Mouse (Mus musculus): Measurements from ENCODE around the gene Gnaq.
A peak's percentile ranks its signal among the peaks of the same experiment; 100 is the strongest.

Gene Gnaq

DNA sequence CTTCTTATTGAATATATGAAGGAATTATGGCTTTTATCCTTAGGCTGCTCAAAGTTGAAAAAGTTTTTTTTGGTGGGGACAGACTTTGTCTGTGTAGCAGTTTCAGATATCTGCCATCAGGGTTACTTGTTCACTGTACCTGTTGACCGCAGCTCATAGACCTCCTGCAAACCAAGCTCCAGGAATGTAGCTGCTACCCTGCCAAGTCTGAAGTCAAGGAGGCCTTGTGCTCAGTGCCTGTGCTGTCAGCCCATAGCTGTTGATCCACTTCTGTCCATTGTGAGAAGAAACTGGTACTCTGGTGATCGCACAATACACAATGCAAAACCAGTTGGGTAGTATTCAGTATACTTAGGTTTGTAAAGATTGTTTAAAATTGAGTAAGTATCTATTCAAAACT, 68.7 kb downstream of the Gnaq start:
- no peak for DNase-seq (ENCODE audit: low read depth)

DNA sequence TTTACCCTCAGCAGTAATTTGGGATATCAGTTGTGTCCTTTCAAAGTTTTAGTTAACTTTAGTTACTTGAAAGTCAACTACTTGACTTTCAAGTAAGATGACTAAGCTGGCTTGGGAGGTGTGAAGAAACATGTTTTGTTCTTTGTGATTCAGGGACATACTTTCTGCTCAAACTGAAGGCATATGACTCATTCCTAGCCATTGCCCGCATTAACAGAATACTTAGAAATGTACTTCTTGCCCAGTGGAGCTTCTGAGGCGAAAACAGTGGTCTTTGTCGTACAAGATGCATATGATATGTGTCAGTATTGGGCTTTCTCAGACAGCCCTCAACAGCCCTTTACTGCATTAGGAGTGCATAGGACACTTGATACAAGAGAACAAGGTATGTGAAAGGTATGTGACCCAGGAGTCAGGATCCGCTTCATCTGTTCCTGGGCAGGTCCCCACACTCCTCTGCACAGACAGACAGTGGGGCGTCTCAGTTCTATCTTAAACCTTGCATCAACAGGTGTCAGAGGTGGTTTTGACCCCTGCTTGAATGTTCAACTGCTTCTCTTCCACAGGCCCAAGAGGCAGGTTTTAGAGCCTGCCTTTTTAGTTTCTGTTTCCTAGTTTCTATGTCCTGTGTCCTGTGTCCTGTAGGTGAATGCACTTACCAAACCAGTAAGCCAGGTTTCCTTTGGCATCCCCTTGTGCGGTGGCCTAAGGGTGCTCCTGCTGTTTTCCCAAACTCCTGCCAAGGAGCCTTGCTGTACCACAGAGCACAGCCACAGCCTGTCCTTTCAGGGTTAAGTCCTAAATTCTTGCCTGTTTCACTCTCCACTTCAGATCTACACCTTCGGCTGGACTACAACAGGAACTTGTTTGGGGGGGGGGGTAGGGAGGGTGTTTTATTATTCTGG, 72.4 kb downstream of the Gnaq start:
- DNase-seq (ENCODE audit: low read depth) = no peak

DNA sequence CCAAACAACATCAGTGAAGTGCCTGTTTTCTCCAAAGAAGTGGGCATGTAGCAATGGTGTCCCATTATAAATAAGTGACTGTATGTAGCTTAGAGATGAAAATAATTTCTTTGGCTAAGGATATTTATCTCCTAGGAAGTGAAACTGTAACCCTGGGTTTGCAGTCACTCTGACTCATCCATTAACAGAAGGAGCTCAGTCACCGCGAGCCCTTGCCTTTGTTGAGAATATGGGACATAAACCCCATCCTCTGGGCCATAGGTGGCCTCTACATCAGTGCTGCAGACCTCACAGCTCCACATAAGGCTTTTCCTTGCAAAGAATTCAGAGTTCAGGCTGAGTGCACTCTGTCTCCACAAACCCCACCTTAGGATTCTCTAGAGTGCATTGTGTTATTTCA, 77.0 kb downstream of the Gnaq start:
- no peak for DNase-seq (ENCODE audit: low read depth)

DNA sequence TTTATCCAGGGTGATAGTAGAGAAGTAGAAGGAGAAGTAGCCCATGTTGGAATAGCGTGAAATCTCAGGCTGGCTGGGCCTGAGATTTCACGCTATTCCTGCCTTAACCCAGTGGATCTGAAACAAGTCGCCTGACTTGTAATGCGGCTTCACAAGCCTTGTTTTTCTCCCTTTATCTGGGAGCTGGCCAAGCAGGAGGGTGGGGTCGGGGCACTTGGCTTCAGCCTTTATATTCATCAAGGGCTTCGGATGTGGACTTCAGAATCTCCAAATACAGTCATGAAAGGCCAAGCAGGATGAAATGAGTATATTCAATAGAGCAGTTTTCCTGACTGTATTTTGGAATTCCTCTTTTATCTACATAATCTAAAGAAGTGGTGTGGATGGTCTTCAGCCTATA, 82.3 kb downstream of the Gnaq start:
- no peak for DNase-seq (ENCODE audit: low read depth)

DNA sequence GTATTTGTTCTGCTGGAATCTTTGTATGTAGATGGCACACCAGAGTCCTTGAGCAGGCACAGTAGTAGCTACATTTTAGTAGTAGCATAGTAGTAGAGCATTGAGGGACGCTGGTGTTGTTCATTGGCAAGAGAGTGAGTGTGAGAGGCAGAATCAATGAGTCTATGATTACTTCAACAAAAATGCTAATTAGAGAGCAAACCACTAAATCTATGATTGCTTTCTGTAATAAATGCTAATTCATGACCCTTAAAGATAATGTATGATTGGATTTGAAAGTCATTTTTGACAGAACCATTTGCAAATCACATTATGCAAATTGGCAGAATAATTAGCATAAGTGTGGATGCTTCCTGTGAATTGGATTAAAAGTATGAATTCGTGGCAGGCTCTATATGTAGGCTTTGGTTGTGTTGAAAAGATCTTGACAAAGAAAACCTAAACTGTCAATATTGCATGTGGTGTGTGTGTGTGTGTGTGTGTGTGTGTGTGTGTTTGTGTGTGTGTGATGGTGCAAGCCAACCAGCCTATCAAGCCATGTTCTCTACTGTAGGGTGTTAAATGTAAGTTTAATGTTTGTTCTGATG, 82.9 kb downstream of the Gnaq start:
- no peak for DNase-seq (ENCODE audit: low read depth)

DNA sequence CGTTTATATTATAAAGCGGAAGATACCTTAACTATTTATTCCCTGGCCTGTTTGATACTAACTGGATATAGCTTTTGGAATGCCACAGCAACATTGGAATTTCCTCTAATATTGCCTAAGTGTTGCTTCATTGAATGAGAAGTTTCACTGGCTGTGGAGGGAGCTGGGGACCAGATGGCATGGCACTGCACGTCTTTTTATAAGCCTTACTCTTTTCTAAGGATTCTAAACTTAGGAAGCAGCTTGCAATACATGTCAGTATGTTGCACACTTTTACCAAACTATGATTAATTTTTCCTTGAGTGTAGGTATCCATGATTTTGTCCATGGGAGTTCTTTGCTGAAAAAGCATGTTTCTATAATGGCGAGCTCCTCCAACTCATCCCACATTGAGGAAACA, 87.3 kb downstream of the Gnaq start:
- DNase-seq (ENCODE audit: low read depth) = no peak

DNA sequence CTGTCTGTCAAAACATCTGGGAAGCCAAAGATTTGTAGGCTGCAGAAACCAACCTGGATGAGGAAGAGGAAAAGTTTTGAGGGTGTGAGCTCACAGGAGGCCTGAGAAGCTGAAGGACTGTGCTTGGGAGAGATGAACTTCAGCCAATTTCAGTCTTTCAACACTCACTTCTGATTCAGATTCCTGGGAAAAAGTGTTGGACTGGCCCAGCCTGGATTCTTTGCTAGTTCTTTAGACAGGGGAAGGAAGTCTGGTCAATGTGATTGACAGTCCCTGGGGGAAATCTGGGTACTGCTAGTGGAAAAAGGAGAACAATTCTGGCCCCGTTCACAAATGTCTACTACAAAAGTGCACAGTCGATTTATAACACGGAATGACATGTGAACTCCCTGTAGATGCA, 89.9 kb downstream of the Gnaq start:
- DNase-seq (ENCODE audit: low read depth) = peak; percentile 96

DNA sequence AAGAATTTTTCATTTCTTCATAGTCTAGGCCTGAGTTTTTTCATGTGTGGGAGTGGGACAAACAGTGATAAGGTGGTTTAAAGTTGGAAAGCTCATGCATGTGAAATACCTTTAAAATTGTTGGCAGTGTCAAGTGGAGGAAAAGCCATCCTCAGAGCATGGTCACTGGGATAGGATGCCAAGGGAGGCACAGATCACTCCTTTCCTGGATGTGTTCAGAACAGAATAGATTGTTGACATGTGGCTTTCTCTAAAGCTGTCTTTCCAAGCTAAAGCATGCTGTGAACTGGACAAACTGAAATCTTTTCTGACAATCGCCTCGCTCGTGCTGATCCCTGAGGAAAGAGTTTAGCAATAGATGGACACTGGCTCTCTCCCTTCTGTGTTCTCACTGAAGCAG, 90.5 kb downstream of the Gnaq start:
- no peak for DNase-seq (ENCODE audit: low read depth)

DNA sequence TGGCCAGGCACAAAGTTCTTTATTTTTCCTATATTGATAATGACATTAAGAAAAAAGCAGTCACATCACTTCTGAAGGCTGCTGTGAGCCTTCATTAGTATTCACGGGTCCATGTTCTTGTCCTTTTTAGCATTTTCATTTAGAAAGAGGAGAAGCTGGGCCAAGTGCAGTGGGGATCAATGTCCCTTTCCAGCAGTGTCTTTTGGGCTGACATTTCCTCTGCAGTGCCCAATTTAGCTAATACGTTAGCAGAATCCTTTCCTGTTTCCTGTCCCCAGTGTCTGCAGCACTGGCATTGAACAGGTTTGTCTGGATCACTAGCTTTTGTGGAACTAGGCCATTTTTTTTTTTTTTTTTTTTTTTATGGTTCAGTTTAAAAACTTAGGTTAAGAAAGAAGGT, 92.2 kb downstream of the Gnaq start:
- no peak for DNase-seq (ENCODE audit: low read depth)

DNA sequence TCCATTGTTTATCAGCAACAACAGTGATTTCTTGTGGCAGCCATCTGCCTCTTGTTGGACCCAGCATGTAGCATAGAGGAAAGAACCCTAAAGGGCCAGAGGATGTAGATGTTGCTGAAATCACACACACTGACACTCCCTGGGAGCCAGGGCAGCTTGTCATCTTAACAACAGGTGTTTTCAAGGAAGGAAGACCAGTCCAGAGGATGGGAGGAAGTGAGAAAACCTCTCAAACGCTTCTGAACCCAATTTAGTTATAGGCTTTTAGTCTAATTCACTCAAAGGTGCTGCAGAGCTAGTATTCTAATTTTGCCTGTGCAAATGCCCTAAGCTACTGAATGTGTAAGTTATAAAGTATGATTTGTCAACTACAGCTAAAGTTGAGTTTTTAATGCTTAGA, 99.0 kb downstream of the Gnaq start:
- no peak for DNase-seq (ENCODE audit: low read depth)

DNA sequence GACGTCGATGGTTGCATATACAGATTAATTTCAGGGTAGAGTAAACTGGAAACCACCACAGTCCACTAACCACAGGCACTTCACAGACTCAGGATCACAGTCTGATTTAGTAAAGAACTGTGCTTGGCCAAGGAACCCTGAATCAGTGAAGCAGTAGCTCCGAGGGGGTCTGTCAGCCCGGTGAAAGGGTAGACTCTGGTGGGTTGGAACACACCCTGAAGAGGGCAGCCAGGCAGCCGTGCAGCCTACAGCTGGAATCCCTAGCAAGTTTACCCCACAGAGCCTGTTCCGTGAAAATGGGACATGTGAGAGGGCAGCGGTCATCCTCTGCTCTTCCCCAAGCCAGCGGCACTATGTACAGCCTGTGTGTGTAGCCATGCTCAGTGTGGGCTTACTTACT, 103.0 kb downstream of the Gnaq start:
- DNase-seq (ENCODE audit: low read depth) = no peak

DNA sequence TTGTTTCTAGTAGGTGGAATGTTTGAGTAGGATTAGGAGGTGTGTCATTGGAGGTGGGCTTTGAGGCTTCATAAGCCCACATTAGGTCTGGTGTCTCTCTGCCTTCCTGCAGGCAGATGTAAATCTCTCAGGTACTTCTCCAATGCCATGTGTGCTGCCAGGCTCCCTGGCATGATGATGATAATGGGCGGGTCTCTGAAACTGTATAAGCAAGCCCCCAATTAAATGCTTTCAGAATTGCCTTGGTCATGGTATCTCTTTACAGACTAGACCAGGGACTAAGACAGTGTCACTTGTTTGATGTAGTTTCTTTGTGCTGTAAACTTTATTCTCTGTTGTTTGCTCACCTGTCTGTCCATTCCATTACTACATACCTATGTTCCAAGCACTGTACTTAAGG, 104.4 kb downstream of the Gnaq start:
- no peak for DNase-seq (ENCODE audit: low read depth)

DNA sequence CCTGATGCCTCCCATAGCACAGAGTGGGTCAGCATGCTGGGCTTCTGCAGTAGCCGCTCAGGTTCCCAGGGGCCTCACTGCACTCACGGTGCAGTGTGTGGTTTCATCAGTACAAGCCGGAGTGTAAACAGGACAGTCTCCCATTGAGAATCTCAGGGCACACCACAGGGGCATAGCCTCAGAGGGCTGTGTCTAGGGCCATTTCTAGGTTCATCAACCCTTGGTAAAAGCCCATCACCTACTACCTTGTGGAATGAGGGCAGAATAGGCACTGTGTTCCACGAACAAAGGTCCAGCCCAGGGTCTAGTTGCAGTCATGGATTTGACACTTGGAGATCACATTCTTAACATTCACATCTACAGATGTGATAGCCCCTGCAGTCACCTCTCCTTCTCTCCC, 105.4 kb downstream of the Gnaq start:
- DNase-seq (ENCODE audit: low read depth) = no peak

DNA sequence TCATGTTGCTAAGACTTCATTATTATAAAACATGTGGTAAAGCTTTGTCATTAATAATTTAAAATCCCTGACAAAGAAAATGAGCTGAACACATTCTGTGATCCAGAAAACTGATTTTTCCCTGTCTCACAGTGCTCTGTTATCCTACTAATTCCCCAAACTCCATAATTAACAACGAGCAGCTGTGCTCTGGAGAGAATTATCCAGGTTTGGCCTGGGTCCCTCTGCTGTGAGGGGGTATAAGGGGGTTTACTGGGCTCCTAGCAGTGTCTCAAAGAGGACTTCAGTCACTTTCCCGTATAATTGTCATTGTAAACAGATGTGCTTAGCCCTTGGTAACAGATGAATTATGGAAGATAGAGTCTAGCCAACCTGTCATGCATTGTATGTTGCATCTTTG, 105.9 kb downstream of the Gnaq start:
- DNase-seq (ENCODE audit: low read depth) = no peak

DNA sequence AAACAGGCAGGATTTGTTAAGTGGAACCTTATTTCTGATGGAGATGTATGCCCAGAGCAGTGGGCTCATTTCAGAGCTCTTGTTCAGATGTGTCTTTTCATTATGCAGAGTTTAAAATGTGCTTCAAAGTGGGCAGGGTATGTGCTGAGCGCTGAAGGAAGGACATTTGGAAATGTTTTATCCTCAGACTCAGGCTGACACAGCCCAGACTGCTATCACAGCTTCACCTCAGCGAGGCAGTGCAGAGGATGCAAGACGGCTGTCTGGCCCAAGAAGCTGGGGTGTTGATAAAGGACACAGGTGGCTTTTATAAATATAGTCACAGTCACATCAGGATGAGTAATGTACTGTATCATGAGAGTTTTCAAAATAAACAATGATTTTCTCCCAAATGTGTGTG, 110.1 kb downstream of the Gnaq start:
- no peak for DNase-seq (ENCODE audit: low read depth)

DNA sequence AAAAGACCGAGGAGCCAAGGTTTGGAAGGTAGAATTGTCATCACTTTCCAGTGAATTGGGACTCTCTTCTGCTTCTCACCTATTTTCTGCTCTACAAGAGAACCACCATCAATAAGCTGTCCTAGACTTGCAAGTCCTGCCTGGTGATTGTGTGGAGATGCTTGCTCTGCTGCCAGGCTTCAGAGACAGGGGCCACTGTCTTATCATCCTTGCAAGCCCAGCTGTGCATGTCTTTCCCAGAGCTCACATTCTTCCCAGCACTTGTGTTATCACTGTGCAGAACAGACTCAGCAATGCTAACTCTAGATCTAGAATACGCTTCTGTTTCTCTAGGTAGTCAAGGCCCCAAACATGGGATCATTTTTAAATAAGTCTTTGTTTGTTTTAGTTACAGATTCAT, 116.4 kb downstream of the Gnaq start:
- no peak for DNase-seq (ENCODE audit: low read depth)

DNA sequence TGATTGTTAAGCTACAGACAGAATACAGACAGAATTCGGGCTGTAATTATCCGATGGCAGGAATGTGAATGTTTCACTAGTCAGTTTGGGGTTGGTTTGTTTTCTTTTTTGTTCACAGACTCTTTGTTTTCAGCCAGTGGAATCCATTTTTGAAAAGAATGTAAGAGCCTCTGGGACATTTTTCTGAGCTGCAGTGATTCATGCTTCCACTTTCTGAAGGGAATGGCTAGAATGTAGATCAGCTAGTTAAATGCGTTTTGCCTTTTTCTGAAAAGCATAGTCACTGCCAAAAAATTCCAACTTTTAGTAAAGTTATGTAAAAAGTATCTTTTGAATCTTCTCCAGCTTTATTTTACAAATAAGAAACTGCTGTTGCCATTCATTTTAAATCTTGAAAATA, 118.3 kb downstream of the Gnaq start:
- peak; percentile 35 for DNase-seq (ENCODE audit: low read depth)

DNA sequence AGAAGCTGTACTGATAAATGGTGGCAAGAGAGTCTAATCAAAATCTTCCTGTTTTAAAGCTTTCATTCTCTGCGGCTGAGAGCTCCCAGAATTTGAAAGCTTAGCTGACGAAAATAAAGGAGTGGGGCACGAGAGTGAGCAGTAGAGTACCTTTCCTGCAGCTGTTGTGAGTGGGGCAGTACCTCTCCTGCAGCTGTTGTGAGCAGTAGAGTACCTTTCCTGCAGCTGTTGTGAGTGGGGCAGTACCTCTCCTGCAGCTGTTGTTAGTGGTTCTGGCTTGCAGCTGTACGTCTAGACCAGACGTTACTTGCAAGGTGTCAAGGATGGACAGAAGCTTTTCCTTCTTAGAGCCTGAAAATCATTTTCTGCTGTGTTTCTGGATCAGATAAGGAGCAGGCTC, 119.2 kb downstream of the Gnaq start:
- DNase-seq (ENCODE audit: low read depth) = no peak

DNA sequence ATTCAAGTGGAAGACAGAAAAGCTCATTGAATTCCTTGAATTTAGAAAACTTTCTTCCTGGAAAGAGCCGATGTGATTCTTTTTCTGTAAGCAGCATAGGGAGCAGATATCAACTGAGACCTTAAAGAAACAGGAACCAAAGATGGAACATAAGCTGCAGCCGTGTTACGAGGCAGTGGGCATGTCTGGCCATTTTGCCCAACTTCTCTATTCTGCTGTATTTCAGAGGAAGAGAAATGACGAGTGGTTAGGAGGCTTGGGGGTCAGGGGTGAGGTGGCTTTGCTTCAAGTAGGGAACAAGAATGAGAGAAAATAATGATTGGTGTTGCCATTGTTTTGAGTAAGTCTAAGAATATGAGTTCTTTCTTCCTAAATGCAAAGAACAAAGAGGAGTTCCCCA, 120.1 kb downstream of the Gnaq start:
- DNase-seq (ENCODE audit: low read depth) = no peak

DNA sequence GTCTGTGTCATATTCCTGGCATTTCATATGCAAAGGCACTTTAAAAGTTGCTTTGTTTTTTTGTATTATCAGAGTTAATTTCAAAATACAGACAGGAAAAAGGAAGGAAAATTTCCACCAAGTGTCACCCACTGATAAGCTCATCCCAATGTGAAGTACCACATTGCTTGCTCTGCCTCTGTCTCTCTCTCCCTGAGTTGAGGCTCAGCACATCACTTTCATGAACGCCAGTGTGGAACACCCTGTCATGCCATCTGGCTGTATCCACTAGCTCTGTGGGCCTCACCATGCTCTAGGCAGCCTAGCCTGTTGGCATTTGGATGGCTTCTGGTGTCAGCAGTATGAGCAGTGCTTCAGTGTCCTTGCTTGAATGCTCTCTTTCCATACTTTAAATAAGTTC, 122.2 kb downstream of the Gnaq start:
- DNase-seq (ENCODE audit: low read depth) = no peak

DNA sequence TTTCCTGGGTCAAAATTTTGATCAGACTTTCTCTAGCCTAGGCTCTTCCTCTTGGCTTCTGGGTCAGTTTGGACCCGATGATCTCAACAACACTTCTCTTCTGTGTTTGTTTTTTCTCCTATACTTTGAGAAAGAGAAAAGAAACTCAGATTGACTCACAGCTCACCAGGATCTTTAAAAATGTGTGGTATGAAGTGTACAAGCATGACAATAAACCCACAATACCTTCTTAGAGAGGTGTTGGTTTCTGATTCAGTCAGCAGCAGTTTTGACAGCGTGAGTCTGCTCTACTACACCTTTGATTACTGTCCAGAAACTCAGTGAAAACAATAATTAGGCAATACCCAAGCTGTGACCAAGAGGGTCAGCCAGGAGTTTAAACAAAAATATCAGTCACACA, 122.7 kb downstream of the Gnaq start:
- DNase-seq (ENCODE audit: low read depth) = no peak

DNA sequence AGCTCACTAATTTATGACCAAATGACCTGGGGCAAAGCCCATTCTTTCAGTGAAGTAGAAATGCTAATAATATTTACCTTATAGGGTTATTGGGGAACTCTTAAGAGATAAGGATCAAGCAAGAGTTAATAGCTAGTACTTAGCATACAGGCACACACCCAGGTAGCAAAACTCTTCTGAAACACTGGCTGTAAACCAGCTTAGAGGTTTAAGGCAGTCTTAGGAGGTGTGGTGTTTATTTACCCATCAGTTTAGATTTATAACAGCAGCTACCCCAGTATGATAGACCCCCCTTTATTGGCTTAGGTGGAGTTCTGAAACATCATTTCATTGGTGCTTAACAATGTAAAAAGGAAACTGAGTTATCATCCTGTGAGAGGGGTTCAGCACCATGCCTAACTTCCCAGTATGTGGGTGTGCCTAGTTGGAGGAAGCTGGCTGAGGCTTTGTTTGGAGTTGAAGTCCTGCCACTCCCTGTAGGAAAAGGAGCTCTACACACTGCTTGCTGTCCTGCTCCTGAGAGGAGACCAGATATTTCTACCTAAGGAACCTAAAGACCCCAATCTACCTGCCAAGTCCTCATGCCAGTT, 126.2 kb downstream of the Gnaq start:
- no peak for DNase-seq (ENCODE audit: low read depth)

DNA sequence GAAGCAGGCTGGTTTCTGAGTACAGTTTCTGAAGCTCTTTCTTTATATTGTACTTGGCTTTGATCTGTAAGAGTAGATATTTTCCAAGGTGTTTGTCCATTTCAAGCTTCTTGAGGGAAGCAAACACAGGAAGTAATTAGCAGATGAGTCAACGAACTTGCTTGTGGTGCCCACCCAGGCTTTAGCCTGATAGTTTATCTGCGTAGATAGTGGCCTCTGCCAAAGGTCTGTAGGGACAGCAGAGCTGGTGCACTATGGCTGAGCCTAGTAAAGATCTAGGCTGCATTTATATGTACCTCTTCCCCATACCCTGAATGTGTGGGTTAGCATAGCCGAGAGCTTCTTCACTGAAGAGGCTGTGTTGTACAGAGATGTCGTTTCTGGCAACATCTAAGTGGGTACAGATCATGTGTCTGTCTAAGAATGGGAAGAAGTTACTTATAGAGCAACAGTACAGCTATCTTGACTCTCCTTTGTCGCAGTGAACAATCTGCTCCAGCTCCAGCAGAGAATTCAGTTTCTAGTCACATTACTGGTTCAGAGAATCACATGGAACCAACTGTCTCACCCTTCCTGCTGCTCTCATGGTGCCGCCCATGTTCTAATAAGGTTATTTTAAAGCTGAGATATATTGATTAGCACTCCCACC, 127.3 kb downstream of the Gnaq start:
- DNase-seq (ENCODE audit: low read depth) = no peak
